33 mouse cellular contexts compared by ENCODE assay signal in the genomic region with DNA sequence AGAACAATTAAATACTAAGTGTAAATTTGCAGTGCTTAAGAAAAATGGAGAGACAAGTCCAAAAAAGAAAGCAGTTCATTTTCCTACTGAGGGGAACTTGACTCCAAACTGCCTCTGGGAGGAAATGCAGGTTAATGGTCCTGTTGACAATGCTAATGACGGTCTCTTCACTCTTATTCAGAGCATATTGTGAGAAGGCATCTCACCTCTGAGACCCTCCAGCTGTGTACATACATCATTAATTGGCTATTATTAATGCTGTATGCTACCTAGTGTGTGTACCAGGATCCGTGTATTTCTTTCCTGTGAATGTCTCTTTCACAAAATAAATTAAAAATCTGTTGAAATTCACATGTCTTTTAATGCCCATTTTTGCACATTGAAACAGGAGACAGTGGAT. TPM values are rescaled to one million over a fixed set of nuclear protein-coding genes. Genes with fewer than 3 reads are reported as not detected.
"Had no signal": no experiment of that assay in that cellular context is flagged by ENCODE, and none has a peak within 500 bp of the region (broad histone marks: within the 10 kb centered on the region; RNA-seq: fewer than 3 reads in every experiment).

No protein-coding gene starts in this region.

- H3K27ac ChIP-seq: limb, embryonic 10.5 days; limb, embryonic 12.5 days; limb, embryonic 13.5 days; limb, embryonic 15.5 days; liver, embryonic 12.5 days; liver, embryonic 13.5 days; liver, embryonic 14.5 days; liver, embryonic 15.5 days; lung, embryonic 15.5 days; macrophage; midbrain, embryonic 10.5 days; midbrain, embryonic 12.5 days; midbrain, embryonic 13.5 days; midbrain, embryonic 15.5 days; neural tube, embryonic 12.5 days had no signal

- H3K4me2 ChIP-seq: limb, embryonic 12.5 days; limb, embryonic 13.5 days; limb, embryonic 15.5 days; liver, embryonic 11.5 days; liver, embryonic 12.5 days; liver, embryonic 13.5 days; liver, embryonic 15.5 days; lung, embryonic 14.5 days; lung, embryonic 15.5 days; midbrain, embryonic 11.5 days; midbrain, embryonic 12.5 days; midbrain, embryonic 13.5 days; midbrain, embryonic 15.5 days; neural tube, embryonic 12.5 days had no signal

- H3K36me3 ChIP-seq: limb, embryonic 10.5 days; limb, embryonic 12.5 days; limb, embryonic 13.5 days; limb, embryonic 15.5 days; liver, embryonic 12.5 days; liver, embryonic 13.5 days; liver, embryonic 15.5 days; lung, embryonic 15.5 days; midbrain, embryonic 10.5 days; midbrain, embryonic 12.5 days; midbrain, embryonic 13.5 days; midbrain, embryonic 15.5 days; neural tube, embryonic 12.5 days had no signal

- H3K9ac ChIP-seq: limb, embryonic 12.5 days; limb, embryonic 13.5 days; limb, embryonic 15.5 days; liver, embryonic 12.5 days; liver, embryonic 13.5 days; liver, embryonic 14.5 days; liver, embryonic 15.5 days; liver, postnatal 0 days; lung, embryonic 14.5 days; lung, embryonic 15.5 days; midbrain, embryonic 12.5 days; midbrain, embryonic 13.5 days; midbrain, embryonic 15.5 days; neural tube, embryonic 12.5 days had no signal

- H3K4me3 ChIP-seq: limb, embryonic 10.5 days; limb, embryonic 12.5 days; limb, embryonic 13.5 days; limb, embryonic 15.5 days; liver, embryonic 12.5 days; liver, embryonic 13.5 days; liver, embryonic 15.5 days; lung, embryonic 15.5 days; megakaryocyte, embryonic 14.5 days; midbrain, embryonic 10.5 days; midbrain, embryonic 12.5 days; midbrain, embryonic 13.5 days; midbrain, embryonic 15.5 days; myocyte; neural tube, embryonic 12.5 days had no signal

- H3K4me1 ChIP-seq: limb, embryonic 10.5 days; limb, embryonic 12.5 days; limb, embryonic 13.5 days; limb, embryonic 15.5 days; liver, embryonic 13.5 days; liver, embryonic 15.5 days; lung, embryonic 15.5 days; midbrain, embryonic 10.5 days; midbrain, embryonic 12.5 days; midbrain, embryonic 13.5 days; midbrain, embryonic 15.5 days; neural tube, embryonic 12.5 days had no signal

- H3K27me3 ChIP-seq: limb, embryonic 12.5 days; limb, embryonic 13.5 days; limb, embryonic 15.5 days; liver, embryonic 12.5 days; liver, embryonic 13.5 days; liver, embryonic 15.5 days; lung, embryonic 15.5 days; megakaryocyte, embryonic 14.5 days; midbrain, embryonic 12.5 days; midbrain, embryonic 13.5 days; midbrain, embryonic 15.5 days; neural tube, embryonic 12.5 days had no signal

- H3K9me3 ChIP-seq: limb, embryonic 10.5 days; limb, embryonic 12.5 days; limb, embryonic 13.5 days; limb, embryonic 15.5 days; liver, embryonic 12.5 days; liver, embryonic 13.5 days; liver, embryonic 15.5 days; lung, embryonic 15.5 days; megakaryocyte, embryonic 14.5 days; midbrain, embryonic 10.5 days; midbrain, embryonic 12.5 days; midbrain, embryonic 13.5 days; midbrain, embryonic 15.5 days; neural tube, embryonic 12.5 days had no signal

- DNase-seq: left cerebral cortex, postnatal 4 days; liver; liver, embryonic 13.5 days; liver, postnatal 0 days; lung, adult 18-20 months; lung, adult 2 months; lung, embryonic 14.5 days; lung, postnatal 10 days; lung, postnatal 14 days; lung, postnatal 36 days; lung, postnatal 4 days; midbrain, embryonic 14.5 days had no signal

- ATAC-seq: liver, embryonic 12.5 days; liver, postnatal 0 days; lung, postnatal 0 days; midbrain, embryonic 13.5 days; midbrain, embryonic 15.5 days; midbrain, embryonic 16.5 days had no signal

RNA-seq across cellular contexts. Expression of a gene that starts 47.2 kb away (rescaled TPM):
- polyA plus RNA-seq: myocyte had no signal

RNA-seq across cellular contexts. Expression of a gene that starts 47.5 kb away (rescaled TPM):
- polyA plus RNA-seq: liver, adult 2 months; myocyte had no signal
